Mouse (Mus musculus) liver, embryonic 12.5 days (tissue): ENCODE results near the gene Iqch. TPM values are rescaled to one million over a fixed set of nuclear protein-coding genes. Genes with fewer than 3 reads are reported as not detected.

Experiments
- ATAC-seq: fragments of 200-750 bp; cut with Nextera tagmentation; 2 replicates; pipeline ENCODE4 v1.8.0; 2017; ENCODE audit warnings: moderate number of reproducible peaks, mild to moderate bottlenecking, moderate library complexity
- H3K27ac ChIP-seq: fragments of 300-500 bp; sonication (generic); 2 replicates; pipeline ENCODE4 v1.5.1; 2016; ENCODE audit warnings: mild to moderate bottlenecking
- H3K27me3 ChIP-seq: fragments of 300-500 bp; sonication (generic); replicated peaks from 2 replicates; pipeline ENCODE4 v1.6.1; 2016; ENCODE audit warnings: mild to moderate bottlenecking, moderate library complexity
- H3K36me3 ChIP-seq: fragments of 300-500 bp; sonication (generic); 2 replicates; pipeline ENCODE4 v1.6.1; 2016; ENCODE audit warnings: mild to moderate bottlenecking, moderate library complexity
- H3K4me1 ChIP-seq: fragments of 300-500 bp; sonication (generic); 2 replicates; pipeline ENCODE4 v1.6.1; 2016
- H3K4me2 ChIP-seq: fragments of 300-500 bp; sonication (generic); 2 replicates; pipeline ENCODE4 v1.6.1; 2016; ENCODE audit warnings: mild to moderate bottlenecking, moderate library complexity
- H3K4me3 ChIP-seq: fragments of 300-500 bp; sonication (generic); 2 replicates; pipeline ENCODE4 v1.5.1; 2016; ENCODE audit warnings: mild to moderate bottlenecking, moderate library complexity
- H3K9ac ChIP-seq: fragments of 300-500 bp; sonication (generic); 2 replicates; pipeline ENCODE4 v1.6.1; 2016; ENCODE audit warnings: mild to moderate bottlenecking, moderate library complexity
- H3K9me3 ChIP-seq: fragments of 300-500 bp; sonication (generic); replicated peaks from 2 replicates; pipeline ENCODE4 v1.6.1; 2016; ENCODE audit warnings: mild to moderate bottlenecking, moderate library complexity
- WGBS: fragments of 180-500 bp; shearing (Covaris S2); methylation state at CpG from one replicate; pipeline ENCODE4 v1.1.7; 2016; ENCODE audit not compliant: insufficient replicate concordance; 5-methylcytosine and 5-hydroxymethylcytosine counted together
- polyA plus RNA-seq: library from polyadenylated mRNA; unstranded; fragments of >200 nt; fragmentation: Nextera tagmentation; extraction: Ambion mirVana; gene quantifications from 2 replicates; pipeline ENCODE4 v1.2.1, GENCODE M21; 2016

Iqch gene
- polyA plus RNA-seq, 1 experiment from 2014 or later = not detected

- Histone ChIP-seq H3K36me3 (no peaks in the 10 kb centered on the region), H3K4me1 (peaks cover 9% of the 10 kb centered on the region; the same call in 1 of the 2 replicates), H3K9me3 (no peaks in the 10 kb centered on the region), H3K27ac (no peak overlapping the region), H3K4me3 (no peak overlapping the region), H3K9ac (no peak overlapping the region), H3K27me3 (no peaks in the 10 kb centered on the region), H3K4me2 (no peak overlapping the region)
- WGBS = 62% methylated on average over 4 of the region's 4 CpGs
- ATAC-seq = no peak
These were observed 20.5 kb downstream of the Iqch start for GRCm38 (mm10) chr9:63581778-63582177.

- H3K4me3 ChIP-seq = no peak overlapping the region
- H3K27me3 ChIP-seq = no peaks in the 10 kb centered on the region
- H3K4me1 ChIP-seq = peaks cover 9% of the 10 kb centered on the region; the same call in 1 of the 2 replicates
- WGBS = 57% methylated on average over 2 of the region's 2 CpGs
- no peaks in the 10 kb centered on the region for H3K9me3 ChIP-seq
- no peak for ATAC-seq
- H3K9ac ChIP-seq = no peak overlapping the region
- H3K36me3 ChIP-seq = no peaks in the 10 kb centered on the region
- H3K4me2 ChIP-seq = no peak overlapping the region
- H3K27ac ChIP-seq = no peak overlapping the region
These were observed 22.2 kb downstream of the Iqch start for GRCm38 (mm10) chr9:63580046-63580445.

DNA sequence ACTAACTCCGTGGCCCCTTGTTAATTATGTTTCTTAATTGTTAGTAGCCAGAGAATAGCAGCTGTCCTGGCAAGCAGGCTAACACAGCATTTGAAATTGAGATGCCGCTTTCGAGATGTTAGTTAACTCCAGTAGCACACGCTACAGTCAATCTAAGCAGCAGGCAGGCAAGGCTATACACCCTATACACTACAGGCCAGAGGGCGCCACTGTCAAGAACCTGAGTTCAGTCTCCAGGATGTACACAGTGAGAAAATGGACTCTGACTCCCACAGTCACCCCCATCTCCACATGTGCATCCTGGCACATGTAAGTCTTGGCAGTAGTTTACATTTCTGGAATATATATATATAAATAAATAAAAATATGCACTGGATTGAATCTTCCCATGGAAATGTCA, 22.6 kb downstream of the Iqch start:
- Histone ChIP-seq H3K4me3 (no peak overlapping the region), H3K4me2 (no peak overlapping the region), H3K9ac (no peak overlapping the region), H3K27ac (no peak overlapping the region), H3K27me3 (no peaks in the 10 kb centered on the region), H3K36me3 (no peaks in the 10 kb centered on the region), H3K9me3 (no peaks in the 10 kb centered on the region), H3K4me1 (peaks cover 9% of the 10 kb centered on the region; the same call in 1 of the 2 replicates)
- ATAC-seq = no peak
- 73% methylated on average over 5 of the region's 5 CpGs for WGBS

- H3K27ac ChIP-seq = no peak overlapping the region
- no peaks in the 10 kb centered on the region for H3K36me3 ChIP-seq
- H3K27me3 ChIP-seq = no peaks in the 10 kb centered on the region
- H3K9me3 ChIP-seq = no peaks in the 10 kb centered on the region
- H3K9ac ChIP-seq = no peak overlapping the region
- H3K4me1 ChIP-seq = peaks cover 6% of the 10 kb centered on the region; the same call in 1 of the 2 replicates
- no peak overlapping the region for H3K4me3 ChIP-seq
- no peak for ATAC-seq
- WGBS = 70% methylated on average over 3 of the region's 3 CpGs
- no peak overlapping the region for H3K4me2 ChIP-seq
These were observed 24.8 kb downstream of the Iqch start for GRCm38 (mm10) chr9:63577469-63577868.

DNA sequence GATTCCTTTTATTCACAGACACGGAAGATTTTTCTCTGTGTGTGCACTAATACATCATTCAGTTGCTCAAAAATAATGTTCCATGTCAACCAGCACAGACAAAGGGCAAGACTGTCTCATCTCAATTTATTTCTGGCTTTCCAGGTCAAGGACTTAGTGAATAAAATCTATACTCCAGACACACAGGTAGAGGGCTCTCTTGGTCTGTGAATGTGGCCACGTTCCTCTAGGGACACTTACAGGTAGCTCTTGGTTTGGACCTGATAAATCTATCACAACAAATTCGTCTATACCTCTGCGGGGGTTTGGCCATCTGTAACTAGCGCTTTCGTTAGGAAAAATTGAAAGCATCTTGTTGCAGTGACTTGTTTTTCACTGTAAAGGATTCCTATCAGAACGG, 29.4 kb downstream of the Iqch start:
- H3K27me3 ChIP-seq = no peaks in the 10 kb centered on the region
- no peak overlapping the region for H3K4me3 ChIP-seq
- no peaks in the 10 kb centered on the region for H3K36me3 ChIP-seq
- H3K4me2 ChIP-seq = no peak overlapping the region
- no peak for ATAC-seq
- H3K9me3 ChIP-seq = no peaks in the 10 kb centered on the region
- H3K4me1 ChIP-seq = peaks cover 5% of the 10 kb centered on the region; the same call in 1 of the 2 replicates
- no peak overlapping the region for H3K9ac ChIP-seq
- WGBS = 65% methylated on average over 7 of the region's 7 CpGs
- H3K27ac ChIP-seq = no peak overlapping the region

DNA sequence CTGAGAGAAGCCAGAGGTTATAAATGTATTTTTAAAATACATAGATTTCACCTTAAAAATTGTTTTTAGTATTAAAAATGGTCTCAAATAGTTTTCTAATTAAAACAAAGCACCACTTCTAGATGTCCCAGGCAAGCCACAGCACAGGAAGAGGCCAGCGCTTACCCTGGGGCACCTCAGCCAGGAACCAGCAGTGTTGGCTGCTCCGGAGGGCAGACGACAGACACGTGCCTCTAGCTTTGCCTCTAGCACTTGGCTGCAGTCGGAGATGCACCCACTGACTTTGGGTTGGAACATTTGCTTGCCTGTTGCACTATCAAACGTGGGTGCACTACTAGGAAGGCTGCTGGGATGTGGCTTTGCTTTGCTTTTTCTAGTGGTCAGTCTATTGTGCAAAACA, 30.4 kb downstream of the Iqch start:
- Histone ChIP-seq H3K4me1 (peaks cover 5% of the 10 kb centered on the region; the same call in 1 of the 2 replicates), H3K9ac (no peak overlapping the region), H3K9me3 (no peaks in the 10 kb centered on the region), H3K27ac (no peak overlapping the region), H3K27me3 (no peaks in the 10 kb centered on the region), H3K4me3 (no peak overlapping the region), H3K36me3 (no peaks in the 10 kb centered on the region), H3K4me2 (no peak overlapping the region)
- 9% methylated on average over 6 of the region's 6 CpGs for whole genome bisulfite sequencing
- no peak for ATAC-seq

GRCm38 (mm10) chr9:63568808-63569207, 33.5 kb downstream of the Iqch start:
- H3K4me2 ChIP-seq = no peak overlapping the region
- WGBS = 58% methylated on average over 8 of the region's 8 CpGs
- no peak for ATAC-seq

GRCm38 (mm10) chr9:63568314-63568713, 34.0 kb downstream of the Iqch start:
- Histone ChIP-seq H3K27ac (no peak overlapping the region), H3K9me3 (no peaks in the 10 kb centered on the region), H3K36me3 (no peaks in the 10 kb centered on the region), H3K9ac (no peak overlapping the region), H3K4me1 (peaks cover 5% of the 10 kb centered on the region; the same call in 1 of the 2 replicates), H3K4me2 (no peak overlapping the region), H3K4me3 (no peak overlapping the region), H3K27me3 (no peaks in the 10 kb centered on the region)
- 79% methylated on average over 6 of the region's 6 CpGs for WGBS
- ATAC-seq = no peak

More at GRCm38 (mm10) chr9:63568808-63569207, 33.5 kb downstream of the Iqch start:
- no peaks in the 10 kb centered on the region for H3K36me3 ChIP-seq
- H3K27ac ChIP-seq = no peak overlapping the region
- no peak overlapping the region for H3K4me3 ChIP-seq
- no peaks in the 10 kb centered on the region for H3K9me3 ChIP-seq
- H3K9ac ChIP-seq = no peak overlapping the region
- no peaks in the 10 kb centered on the region for H3K27me3 ChIP-seq
- H3K4me1 ChIP-seq = peaks cover 5% of the 10 kb centered on the region; the same call in 1 of the 2 replicates

DNA sequence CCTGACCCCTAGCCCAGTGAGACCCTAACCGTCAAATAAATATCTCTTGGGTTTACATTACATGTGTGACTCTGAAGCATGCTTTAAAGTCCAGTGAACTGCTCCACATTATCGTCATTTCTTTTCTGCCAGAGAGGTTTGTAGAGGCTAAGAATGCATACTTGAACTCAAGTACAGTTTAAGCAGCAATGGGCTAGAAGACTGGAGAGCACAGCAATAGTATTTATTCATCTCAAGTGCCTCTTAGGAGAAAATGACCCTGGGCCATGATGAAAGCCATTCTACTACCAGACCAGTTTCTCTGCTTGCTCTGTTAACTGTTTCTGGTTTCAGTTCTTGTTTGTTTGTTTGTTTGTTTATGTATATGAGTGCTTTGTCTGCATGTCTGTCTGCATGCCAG, 38.9 kb downstream of the Iqch start:
- Histone ChIP-seq H3K4me2 (no peak overlapping the region), H3K4me3 (no peak overlapping the region), H3K27me3 (no peaks in the 10 kb centered on the region), H3K27ac (no peak overlapping the region), H3K9ac (no peak overlapping the region), H3K4me1 (peaks cover 5% of the 10 kb centered on the region; the same call in 1 of the 2 replicates), H3K36me3 (no peaks in the 10 kb centered on the region), H3K9me3 (no peaks in the 10 kb centered on the region)
- WGBS = 70% methylated on average over 2 of the region's 2 CpGs
- no peak for ATAC-seq

GRCm38 (mm10) chr9:63561931-63562330, 40.4 kb downstream of the Iqch start:
- no peaks in the 10 kb centered on the region for H3K9me3 ChIP-seq
- ATAC-seq = no peak
- H3K4me2 ChIP-seq = no peak overlapping the region
- no peaks in the 10 kb centered on the region for H3K4me1 ChIP-seq
- H3K9ac ChIP-seq = no peak overlapping the region
- no peak overlapping the region for H3K27ac ChIP-seq
- no peaks in the 10 kb centered on the region for H3K36me3 ChIP-seq
- H3K27me3 ChIP-seq = no peaks in the 10 kb centered on the region
- 48% methylated on average over 8 of the region's 8 CpGs for WGBS
- no peak overlapping the region for H3K4me3 ChIP-seq

GRCm38 (mm10) chr9:63556933-63557332, 45.4 kb downstream of the Iqch start:
- no peak overlapping the region for H3K9ac ChIP-seq
- no peak overlapping the region for H3K4me2 ChIP-seq
- H3K4me1 ChIP-seq = no peaks in the 10 kb centered on the region
- H3K36me3 ChIP-seq = no peaks in the 10 kb centered on the region
- ATAC-seq = no peak
- WGBS = 74% methylated on average over 8 of the region's 8 CpGs
- no peaks in the 10 kb centered on the region for H3K27me3 ChIP-seq
- H3K9me3 ChIP-seq = no peaks in the 10 kb centered on the region
- H3K4me3 ChIP-seq = no peak overlapping the region
- H3K27ac ChIP-seq = no peak overlapping the region

GRCm38 (mm10) chr9:63556316-63556715, 46.0 kb downstream of the Iqch start:
- Histone ChIP-seq H3K9me3 (no peaks in the 10 kb centered on the region), H3K4me1 (no peaks in the 10 kb centered on the region), H3K9ac (no peak overlapping the region), H3K4me2 (no peak overlapping the region), H3K27me3 (no peaks in the 10 kb centered on the region), H3K27ac (no peak overlapping the region), H3K36me3 (no peaks in the 10 kb centered on the region), H3K4me3 (no peak overlapping the region)
- no peak for ATAC-seq
- 92% methylated on average over 1 of the region's 1 CpGs for WGBS

- 45% methylated on average over 3 of the region's 3 CpGs for WGBS
These were observed 46.8 kb downstream of the Iqch start for GRCm38 (mm10) chr9:63555460-63555990.

More at GRCm38 (mm10) chr9:63555460-63555990, 46.8 kb downstream of the Iqch start:
- no peaks in the 10 kb centered on the region for H3K36me3 ChIP-seq
- no peaks in the 10 kb centered on the region for H3K9me3 ChIP-seq
- H3K4me1 ChIP-seq = no peaks in the 10 kb centered on the region
- no peak overlapping the region for H3K4me3 ChIP-seq
- no peak overlapping the region for H3K9ac ChIP-seq
- no peaks in the 10 kb centered on the region for H3K27me3 ChIP-seq
- no peak overlapping the region for H3K4me2 ChIP-seq
- H3K27ac ChIP-seq = no peak overlapping the region
- no peak for ATAC-seq
